Mouse (Mus musculus): Measurements from ENCODE around the gene Mettl21a.
"Not testable (repeated sequence)": the region's sequence is repeated elsewhere in the genome, so short reads cannot be mapped to it uniquely, and the experiment has no call there.

Gene Mettl21a

DNA sequence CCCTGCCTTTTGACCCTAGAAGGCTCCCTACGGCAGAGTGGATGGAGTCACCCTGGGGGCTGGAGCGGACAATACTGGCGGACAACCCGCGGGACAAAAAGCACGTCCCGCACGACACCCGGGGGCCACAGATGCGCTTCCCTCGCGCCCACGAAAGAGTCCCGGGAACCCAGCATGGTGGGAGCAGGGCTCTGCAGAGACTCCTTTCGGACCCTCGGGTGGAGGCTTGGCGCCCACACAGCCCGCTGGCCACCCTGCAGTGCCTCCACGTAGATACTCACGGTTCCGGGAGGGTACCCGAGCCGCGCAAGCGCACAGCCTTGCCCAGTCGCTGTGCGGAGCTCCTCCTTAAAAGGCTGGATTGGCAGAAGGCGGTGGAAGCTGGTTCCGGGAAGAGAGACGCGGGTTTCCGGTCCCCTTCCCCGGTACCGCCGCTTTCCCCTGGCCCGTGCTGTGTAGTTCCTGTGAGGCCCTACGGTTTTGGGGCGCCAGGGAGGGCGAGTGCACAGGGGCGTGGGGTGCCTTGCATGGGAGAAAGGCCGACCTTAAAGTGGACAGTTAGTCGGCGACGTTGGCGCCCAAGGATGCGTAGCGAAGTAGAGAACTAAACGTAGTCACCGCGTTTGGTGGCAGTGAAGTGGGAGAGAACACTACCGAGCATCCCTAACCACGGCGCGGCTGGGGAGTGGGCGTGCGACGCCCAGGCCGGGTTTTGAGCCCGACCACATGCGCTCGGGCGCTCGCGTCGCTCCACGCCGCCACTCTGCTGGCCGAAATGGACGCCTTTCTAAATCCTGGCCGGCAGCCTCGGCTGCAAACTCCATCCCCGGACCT lies at the start of gene Mettl21a:
Gene Mettl21a (minus strand): TSS at position 362 of the 834 bp plus-strand sequence.
- CTCF ChIA-PET: no interaction called here

DNA sequence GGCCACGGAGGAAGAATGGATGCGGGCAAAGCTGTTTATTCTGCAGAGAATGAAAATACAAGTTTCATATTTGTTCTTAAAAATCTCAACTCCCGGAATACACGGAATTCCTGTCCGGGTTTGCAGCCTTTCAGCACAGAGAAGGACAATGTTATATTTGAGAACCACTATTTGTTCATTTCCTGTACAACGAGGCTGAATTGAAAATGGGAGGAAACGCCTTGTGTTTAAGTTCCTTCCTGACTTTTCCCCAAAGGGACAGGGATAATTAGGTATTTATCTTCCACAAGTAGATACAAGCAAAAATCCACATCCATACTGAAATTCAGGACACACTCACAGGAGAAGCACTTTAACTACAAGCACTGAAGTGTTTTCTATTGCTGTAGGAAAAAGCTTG lies 41.8 kb upstream of the Mettl21a start:
- CTCF ChIA-PET: no interaction called here

DNA sequence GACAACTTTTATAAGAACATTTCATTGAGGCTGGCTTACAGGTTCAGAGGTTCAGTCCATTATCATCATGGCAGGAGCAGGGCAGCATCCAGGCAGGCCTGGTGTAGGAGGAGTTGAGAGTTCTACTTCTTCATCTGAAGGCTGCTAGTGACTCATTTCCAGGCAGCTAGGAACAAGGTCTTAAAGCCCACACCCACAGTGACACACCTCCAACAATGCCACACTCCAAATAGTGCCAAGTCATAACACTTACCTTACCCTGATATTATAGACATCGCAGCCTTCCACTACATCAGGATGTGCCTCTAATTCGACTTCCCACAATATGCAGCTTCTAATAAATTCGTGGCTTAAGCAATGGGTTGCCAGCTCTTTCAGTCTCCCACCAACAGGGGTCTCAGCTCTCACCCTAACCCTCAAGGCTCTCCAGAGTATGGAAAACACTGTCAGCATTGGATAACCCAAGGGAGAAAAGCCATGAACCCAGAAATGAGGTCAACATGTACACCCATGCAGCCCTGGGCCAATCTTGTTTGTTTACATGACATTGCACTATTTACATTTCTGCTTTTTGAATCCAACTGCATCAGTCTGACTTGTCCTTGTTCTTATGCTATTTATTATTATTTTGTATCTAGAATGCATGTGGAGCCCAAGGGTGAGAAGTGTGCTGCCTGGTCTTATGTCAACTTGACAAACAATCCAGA lies 39.5 kb upstream of the Mettl21a start:
- CTCF ChIA-PET: no interaction called here

DNA sequence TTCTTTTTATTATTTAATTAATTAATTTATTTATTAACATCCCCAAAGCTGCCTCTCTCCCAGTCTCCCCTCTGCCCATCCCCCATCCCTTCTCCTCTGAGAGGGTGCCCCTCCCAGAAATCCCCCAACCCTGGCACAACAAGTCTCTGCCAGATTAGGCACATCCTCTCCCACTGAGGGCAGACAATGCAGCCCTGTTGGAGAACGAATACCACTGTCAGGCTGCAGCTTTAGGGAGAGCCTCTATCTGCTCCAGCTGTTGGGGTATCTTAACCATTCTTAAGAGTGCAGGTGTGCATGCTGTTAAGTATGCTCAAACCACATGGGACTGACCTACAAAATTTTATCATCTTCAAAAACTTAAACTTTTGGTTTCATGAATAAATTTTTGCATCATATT lies 38.4 kb upstream of the Mettl21a start:
- CTCF ChIA-PET: no interaction called here

DNA sequence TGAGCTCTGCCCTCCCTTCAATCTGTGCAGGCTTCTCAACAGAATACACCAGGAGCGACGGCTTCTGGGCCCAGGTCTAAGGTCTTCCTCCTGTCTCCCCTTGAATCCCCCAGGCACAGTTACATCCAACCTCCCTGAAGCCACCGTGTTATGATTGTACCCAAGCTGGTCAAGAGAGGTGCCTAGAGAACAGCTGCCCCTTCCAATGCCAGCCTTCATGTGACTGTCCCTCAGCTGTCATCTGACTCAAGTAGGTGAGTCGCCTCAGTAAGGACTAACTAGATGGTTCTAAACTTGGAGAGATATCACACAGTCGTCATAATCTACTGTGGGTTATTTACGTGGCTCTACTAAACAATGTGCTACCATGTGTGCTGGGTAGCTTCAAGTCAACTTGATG lies 36.7 kb upstream of the Mettl21a start:
- CTCF ChIA-PET: interaction anchor here (0.6 kb wide), 1 partner anchor 332 kb away, joined by 3 read pairs; no protein-coding TSS in a partner anchor

DNA sequence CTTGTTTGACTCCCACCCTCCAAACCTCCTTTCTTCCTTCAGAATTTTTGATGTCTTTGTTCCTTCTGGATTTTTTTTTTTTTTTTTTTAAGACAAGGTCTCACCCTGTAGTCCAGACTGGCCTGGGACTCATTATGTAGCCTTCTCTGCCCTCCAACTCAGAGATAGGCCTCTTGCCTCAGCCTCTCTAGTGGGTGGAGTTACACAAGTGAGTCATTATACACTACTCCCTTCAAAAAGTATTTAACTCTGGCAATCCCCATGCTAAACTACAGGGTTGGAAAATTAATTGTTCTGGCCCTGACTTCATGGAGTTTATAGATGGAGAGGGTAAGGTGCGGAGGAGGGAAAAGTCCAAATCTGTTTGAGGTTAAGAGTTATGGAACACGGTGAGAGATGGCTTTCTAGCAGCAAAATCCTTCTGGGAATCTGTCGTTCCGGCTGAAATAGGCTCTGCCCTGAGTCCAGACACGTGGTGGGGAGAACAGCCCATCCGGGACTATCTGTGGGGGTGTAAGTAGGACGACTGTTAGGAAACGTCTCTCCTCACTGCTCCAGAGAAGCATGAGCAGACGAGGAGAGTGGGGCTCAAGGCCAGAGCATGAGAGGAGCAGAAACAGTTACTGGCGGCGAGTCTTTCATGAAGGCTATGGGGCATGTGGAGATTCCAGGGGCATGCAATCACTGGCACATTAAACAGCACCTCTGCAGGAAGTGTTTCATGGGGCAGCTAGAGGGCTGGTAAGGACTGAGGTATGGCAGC lies 32.5 kb upstream of the Mettl21a start:
- CTCF ChIA-PET: interaction anchor here (0.7 kb wide), 1 partner anchor 24 kb away, joined by 7 read pairs; no protein-coding TSS in a partner anchor

DNA sequence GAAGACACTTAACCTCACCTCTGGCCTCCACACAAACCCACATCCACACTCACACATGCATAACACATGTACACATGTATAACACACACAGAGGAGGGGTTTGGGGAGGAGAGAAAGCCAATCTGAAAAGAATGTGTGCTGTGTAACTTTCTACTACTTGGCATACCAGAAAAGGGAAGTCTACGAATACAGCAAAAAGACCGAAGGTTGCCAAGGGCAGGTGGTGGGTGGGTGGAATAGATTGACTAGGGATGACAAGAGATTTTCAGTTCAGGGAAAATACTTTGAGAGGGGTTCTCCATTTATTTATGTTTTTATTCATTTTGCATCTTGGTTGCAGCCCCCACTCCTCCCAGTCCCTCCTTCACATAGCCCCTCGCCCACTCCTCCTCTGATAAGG lies 27.5 kb upstream of the Mettl21a start:
- CTCF ChIA-PET: no interaction called here

DNA sequence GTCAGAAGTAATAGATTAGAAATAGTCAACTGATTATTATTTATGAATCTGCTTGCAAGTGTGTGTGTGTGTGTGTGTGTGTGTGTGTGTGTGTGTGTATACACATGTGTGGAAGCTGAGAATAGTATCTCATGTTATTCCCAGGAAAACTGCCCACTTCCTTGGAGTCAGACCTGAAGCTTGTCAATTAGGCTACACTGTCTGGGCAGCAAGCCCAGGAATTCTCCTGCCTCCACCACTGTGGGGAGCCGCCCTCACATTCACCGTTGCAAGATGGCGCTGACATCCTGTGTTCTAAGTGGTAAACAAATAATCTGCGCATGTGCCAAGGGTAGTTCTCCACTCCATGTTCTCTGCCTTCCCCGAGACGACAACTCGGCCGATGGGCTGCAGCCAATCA lies 25.5 kb upstream of the Mettl21a start:
- CTCF ChIA-PET: not testable (repeated sequence)

DNA sequence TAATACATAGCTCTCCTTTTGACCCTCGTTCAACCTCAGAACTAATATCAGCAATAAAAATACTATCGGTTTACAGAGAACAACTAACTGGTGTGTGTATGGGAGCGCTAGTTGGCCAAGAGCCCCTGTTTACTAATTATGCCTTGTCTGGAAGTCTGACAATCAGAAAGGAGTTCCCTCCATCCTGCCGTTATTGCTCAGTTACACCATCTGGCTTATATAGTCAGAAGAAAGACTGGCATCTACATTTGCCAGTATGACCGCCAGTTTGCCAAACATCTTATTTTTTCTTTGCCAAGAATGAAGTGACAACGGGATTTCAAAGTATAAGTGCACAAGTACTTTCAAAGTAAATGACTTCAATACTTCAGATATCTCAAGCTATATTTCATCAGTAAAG lies 24.0 kb upstream of the Mettl21a start:
- CTCF ChIA-PET: no interaction called here

DNA sequence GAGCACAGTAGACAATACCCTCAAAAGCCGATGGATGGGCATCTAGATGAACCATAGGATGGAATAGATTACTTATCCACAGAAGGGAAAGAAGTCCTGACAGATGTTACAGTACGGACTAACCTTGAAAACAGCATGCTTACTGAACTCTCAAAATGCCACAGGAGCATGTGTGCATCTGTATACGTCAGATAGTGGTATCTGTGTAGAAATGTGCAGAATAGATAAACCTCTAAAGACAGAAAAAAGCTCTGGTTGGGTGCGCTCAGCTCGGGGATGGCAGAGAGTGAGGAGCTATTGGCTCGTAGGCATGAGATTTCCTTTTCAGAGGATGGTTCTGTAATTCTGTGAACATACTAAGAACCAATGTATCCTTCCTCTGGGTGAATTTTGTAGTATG lies 22.2 kb upstream of the Mettl21a start:
- CTCF ChIA-PET: no interaction called here

DNA sequence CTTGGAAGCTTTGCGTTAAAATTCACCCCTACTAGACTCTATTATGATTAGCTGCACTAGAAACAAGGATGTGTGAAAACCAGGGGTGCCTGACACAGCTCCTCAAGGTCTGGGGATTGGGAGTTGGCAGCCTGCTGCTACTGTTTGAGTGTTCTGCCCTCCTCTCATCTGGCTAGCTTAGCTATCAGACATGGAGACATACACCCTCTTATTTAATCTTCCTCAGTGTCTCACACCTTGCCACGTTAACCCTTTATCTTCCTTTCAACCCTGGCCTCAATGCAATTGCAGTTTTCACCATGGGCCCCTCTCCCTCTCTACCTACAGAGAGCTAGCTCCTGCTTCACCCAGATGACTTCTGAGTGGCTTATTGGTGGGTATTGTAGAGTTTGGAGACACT lies 18.6 kb upstream of the Mettl21a start:
- CTCF ChIA-PET: no interaction called here

DNA sequence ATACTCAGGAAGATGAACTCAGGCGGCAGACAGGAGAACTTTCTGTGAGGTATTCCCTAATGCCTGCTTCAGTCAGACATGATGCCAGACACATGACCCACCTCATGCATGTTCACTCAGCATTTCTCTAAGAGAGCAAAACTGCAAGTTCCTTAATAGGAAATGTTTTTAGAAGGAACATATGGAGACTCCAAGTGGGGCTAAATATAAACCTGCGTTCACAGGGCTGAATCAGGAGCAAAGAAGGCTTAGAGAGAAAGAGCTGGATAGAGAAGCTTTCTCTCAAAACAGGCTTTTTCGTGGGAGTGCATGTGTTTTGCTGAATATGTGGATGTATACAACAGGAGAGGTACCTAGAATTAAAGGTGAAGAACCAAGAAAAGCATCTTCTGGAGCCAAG lies 16.2 kb upstream of the Mettl21a start:
- CTCF ChIA-PET: no interaction called here

DNA sequence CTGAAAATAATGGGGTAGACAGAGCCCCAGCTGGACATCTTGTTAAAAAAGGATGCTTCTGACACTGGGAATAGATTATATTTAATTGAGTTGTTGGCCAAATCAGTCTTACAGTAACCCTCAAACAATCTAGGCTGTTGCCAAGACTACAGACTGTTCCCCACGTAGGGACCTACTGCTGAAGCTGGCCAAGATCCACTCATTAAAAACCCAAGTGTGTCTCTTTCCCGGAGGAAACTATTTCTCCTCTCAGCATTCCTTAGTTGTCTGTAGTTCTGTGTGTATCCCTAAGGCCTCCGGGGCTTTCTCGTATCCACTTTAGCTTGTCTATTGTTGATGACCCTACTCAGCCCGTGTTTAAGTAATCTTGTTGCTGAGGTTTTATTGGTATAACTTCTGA lies 14.5 kb upstream of the Mettl21a start:
- CTCF ChIA-PET: no interaction called here

DNA sequence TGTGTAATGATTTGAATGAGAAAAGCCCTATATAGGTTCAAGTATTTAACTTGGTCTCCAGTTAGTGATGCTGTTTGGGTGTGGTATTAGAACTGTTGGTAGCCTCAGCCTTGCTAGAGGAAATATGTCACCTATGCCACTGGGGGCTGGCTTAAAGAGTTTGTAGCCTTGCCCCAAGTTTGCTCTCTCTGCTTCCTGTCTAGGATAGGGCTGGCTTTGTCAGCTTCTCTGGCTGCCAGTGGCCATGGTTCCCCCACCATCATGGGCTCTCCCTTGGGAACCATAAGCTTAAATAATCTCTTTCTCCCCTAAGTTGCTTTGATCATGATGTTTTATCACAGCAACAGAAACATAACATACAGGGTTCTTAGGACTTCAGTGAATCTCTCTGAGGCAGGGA lies 8.2 kb upstream of the Mettl21a start:
- CTCF ChIA-PET: no interaction called here

DNA sequence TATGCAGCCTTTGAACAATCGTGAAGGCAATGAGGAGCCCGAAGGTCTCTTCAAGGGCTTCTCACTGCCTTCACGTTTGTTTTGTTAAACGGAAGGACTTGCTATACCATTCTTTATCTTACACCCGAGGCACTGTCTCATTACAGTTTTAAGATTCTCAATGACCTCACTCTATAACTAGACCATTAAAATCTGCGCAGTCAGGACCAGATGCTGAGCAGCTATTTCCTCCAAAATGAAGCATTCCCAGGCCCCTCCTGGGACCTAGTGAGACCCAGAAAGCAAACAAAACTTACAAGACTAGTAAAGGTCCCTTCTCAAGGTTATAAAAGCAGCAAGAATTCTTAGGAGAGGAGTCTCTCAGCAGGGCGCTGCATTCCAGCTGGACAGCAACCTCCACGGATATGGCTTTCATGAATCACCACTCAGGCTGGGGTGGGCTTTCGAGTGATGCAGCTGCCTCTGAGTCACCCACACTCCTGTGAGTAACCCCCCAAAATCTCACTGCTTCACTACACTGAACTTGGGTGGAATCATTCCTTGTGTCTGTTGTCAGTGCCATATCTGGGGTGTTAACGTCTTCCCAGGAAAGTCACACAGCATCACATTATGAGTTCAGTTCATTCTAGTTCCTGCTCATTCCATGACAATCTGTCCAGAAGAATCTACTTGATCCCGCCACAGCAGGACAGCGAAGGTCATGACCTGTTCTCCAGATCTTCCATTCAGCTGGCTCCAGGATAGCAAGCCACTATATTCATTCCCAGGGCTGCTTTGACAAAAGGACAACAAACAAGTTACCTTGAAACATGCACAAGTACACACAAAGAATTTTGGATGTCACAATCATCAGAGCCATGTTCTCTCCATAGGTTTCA lies 6.8 kb upstream of the Mettl21a start:
- CTCF ChIA-PET: interaction anchor here (0.8 kb wide), 1 partner anchor 43 kb away, joined by 3 read pairs; no protein-coding TSS in a partner anchor

DNA sequence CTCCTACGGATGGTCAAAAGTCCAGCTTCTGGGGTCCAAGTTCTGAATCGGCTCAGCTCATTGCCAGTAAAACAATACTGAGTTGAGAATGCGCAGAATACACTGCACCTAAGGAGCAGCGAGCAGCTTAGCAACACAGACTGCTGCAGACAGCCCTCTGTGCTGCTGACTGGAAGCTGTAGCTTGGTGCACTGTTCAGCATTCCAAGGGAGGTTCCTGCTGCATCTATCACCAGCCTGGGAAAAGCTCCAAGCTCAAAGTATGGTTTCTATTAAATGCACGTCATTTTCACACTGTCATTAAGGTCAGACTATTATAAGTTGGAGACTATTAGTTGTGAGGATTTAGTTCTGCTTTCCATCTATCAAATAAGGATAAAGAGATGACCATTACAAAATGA lies 4.1 kb upstream of the Mettl21a start:
- CTCF ChIA-PET: interaction anchor here (1.3 kb wide), 1 partner anchor 10 kb away, joined by 3 read pairs; no protein-coding TSS in a partner anchor

DNA sequence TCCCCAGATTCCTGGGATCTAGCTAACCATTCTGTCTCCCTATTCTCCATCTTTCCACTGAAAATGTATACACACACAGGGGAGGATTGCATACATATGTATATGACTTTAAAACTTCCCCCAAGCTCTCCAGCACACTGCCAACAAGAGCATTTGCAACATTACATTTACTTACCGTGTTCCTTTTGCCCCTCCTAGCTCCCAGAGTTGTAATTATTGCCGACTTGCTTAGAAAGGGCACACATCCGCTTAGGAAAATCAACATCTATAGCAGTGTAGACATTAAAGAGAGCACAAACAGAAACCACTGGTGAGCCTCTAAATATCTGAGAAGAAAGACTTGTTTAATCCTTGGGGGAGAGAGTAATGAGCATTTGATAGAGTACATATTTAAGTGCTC lies 1.2 kb upstream of the Mettl21a start:
- CTCF ChIA-PET: no interaction called here

DNA sequence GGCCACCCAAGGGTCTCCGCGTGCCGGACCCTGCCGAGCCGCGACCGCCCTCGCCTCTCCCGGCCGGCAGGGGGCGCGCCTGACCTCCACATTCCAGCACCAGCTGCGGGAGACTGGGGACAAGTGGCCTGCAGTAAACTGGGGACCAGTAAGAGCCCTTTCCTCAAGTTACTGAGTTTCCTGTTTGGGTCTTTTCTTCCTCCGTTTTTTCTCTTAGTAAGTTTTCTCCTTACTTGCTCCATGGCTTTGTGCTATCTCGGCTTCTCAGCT lies 608 bp upstream of the Mettl21a start:
- CTCF ChIA-PET: no interaction called here

DNA sequence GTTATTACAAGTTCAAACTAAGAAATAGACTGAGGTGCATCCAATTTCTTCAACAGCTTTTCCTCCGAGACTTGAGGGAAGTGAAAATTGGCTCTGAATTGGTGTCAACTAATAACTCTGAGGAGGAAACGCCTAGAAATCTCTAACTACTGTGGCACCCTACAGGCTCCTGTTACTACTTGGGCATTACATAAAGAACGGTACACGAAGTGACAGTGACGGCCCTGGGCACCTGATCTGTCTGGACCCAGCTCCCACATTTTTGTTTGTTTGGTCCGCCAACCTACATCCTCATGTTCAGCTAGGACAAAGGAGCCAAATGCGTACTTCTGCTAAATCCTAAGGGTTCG lies 536 bp downstream of the Mettl21a start:
- CTCF ChIA-PET: no interaction called here

DNA sequence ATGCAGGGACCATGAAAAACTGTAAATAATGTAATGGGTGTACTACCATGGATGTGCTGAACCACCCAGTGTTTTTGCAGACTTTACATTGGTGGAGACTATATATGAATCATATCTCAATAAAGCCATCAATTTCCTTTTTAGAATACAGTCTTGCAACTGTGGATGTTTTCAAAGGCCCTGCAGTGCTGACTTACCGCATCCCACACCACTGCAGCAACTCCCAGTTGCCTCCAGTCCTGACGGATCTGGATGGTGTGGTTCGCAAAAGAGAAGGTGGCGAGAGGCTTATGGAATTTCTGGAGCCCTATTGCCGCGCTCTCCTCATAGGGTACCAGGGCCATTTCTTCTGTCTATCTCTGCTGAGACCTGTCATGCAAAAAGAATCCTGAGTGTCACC lies 966 bp downstream of the Mettl21a start:
- CTCF ChIA-PET: no interaction called here

DNA sequence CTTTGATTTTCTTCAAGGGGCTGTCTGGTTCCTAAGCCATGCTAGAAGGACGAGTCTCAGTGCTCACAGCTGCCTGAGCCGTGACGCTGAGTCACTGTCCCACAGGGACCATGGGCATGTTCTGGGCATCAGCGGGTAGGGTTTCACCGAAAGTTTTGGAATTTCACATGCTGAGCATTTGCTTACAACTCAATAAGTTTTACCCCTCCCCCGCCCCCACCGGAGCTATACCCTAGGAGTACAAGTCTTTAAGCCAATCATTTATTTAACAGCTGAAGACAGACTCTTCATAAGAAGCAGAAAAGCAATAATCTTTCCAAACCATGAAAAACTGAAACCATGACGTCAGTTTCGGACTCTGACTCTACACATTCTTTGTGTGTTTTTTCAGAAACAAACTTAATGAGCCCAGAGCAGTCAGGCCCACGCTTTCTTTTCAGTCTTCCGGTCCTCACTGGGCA lies 1.5 kb downstream of the Mettl21a start:
- CTCF ChIA-PET: no interaction called here

Data from spleen, embryonic (tissue).